Mouse (Mus musculus) brain, embryonic 14.5 days (tissue): ENCODE measurements around the gene Wdr13.

Experiments used
- CTCF ChIP-seq: fragments of 200-500 bp; IDR thresholded peaks from 2 replicates; pipeline ENCODE4 v1.5.1; 2012; ENCODE audit warnings: inconsistent platforms, mild to moderate bottlenecking, moderate library complexity, borderline replicate concordance; ENCODE audit not compliant: insufficient read depth, insufficient read length; ENCODE audit errors: extremely low read depth
- POLR2A ChIP-seq: fragments of 200-500 bp; IDR thresholded peaks from 2 replicates; pipeline ENCODE4 v1.6.1; 2012; ENCODE audit warnings: mild to moderate bottlenecking, inconsistent platforms, borderline replicate concordance; ENCODE audit not compliant: poor library complexity, insufficient read depth, insufficient read length, severe bottlenecking; ENCODE audit errors: extremely low read depth

DNA sequence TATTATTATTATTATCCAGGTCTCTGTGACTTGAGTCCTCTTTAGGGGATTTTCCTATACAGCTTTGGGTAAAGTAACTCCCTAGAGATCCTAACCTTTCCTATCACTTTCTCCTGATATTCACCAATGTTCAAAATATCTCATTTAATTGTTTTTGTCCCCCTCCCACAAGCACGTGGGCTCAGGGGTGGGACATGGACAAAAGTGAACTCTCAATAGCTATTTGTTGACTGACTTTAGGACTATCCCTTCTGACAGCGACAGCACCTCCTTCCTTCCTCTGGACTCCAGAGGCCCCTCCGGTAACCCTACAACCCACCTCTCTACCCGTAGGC, 42.4 kb upstream of the Wdr13 start:
- TF ChIP-seq CTCF (no peak), POLR2A (no peak)
